Mouse (Mus musculus) gastrocnemius, postnatal 10 days (tissue): ENCODE results near the gene Bbs10. TPM values are rescaled to one million over a fixed set of nuclear protein-coding genes. Genes with fewer than 3 reads are reported as not detected.

ENCODE experiments used
- DNase-seq: peaks from one replicate; pipeline ENCODE4 v3.0.0; 2021; ENCODE audit warnings: mixed read lengths
- total RNA-seq, 2 experiments: library from RNA; stranded (reverse); gene quantifications; 2 replicates each; pipeline ENCODE4 v1.2.3; 2021

Bbs10 gene
- total RNA-seq, 2 experiments from 2014 or later: 2.2 to 2.7 TPM

GRCm38 (mm10) chr10:111327957-111328356 is 29.5 kb downstream of the Bbs10 start:
- DNase-seq: no peak

DNA sequence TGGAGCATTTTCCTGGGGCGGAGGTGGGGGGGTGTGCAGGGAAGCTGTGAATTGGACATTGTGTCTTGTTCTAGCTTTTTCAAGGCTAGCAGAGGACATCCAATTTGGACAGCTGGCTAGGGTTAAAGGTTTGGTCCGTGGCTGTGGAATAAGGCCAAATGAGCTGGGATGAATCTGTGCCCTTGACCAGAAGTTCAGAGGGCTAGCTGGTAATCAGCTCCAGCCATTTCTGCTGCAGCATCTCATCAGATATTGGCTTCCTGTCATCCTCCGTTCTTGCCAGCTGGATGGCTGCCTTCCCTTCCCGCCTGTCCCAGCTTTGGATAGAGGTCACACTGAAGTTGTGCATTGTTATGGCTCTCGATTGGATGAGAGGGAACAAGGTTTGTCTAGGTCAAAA is 30.8 kb downstream of the Bbs10 start:
- peak; percentile 14 for DNase-seq

- no peak for DNase-seq
Observed at GRCm38 (mm10) chr10:111334902-111335301, 36.4 kb downstream of the Bbs10 start.

DNA sequence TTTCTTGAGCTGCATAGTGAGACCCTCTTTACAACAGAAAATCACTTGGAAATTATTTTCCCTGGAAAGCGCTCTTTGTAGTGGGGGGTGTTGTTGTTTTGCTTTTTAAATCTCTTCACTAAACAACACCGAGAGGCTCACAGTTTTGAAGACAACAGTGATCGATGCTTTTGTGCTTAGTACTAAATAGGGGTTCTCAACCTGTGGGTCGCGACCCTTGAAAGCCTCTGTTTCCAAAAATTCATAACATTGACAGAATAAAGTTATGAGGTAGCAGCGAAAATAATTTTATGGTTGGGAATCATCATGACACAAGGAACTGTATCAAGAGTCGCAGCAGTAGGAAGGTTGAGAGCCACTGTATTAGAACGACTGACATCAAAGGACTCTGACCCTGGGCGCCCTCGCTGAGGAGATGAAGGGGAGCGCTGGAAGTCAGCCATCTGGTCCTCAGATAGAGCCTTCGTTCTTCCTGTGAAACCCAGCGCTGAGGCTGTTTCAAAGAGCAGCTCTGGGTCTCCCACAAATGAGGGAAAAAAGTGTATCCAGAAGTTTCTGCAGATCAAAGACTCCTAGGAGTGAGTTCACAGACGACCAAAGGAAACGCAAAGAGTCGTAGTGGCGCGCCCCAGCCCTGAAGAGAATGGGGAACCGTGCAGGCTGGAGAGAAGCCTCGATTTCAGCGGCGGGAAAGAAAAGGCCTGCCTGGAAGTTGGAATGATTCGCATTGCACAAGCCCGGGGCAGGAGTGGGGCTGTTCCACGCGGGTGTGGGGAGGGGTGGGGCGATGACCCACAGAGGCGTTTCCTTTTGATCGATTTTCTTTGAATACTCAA is 37.3 kb downstream of the Bbs10 start:
- DNase-seq: no peak

- DNase-seq: no peak
Observed at GRCm38 (mm10) chr10:111336353-111336713, 37.9 kb downstream of the Bbs10 start.

DNA sequence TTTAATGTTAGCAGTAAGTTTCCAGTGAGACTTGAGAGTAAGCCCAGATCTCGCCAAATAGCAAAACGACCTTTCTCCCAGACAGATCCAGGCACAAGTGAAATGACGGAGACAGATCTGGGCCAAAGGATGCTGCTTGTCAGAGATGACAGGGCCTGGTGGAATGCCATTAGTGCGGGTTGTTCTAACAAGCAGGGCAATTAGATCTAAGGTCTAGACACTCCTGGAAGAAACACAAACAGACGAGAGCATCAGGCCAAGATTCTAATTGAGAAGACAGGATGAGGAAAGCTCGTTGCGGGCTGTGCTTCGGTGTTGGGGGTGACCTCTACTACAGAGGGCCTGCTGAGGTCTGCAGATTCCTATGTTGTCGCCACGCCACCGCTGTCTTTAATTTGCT is 40.8 kb downstream of the Bbs10 start:
- DNase-seq: no peak

GRCm38 (mm10) chr10:111341761-111342160 is 43.3 kb downstream of the Bbs10 start:
- DNase-seq: no peak

- no peak for DNase-seq
Observed at GRCm38 (mm10) chr10:111343555-111343954, 45.1 kb downstream of the Bbs10 start.

GRCm38 (mm10) chr10:111348263-111348662 is 49.8 kb downstream of the Bbs10 start:
- DNase-seq: no peak

Other genes with a start within 250 kb of the Bbs10 start
- gene Osbpl8, start 133.9 kb upstream of the Bbs10 start, total RNA-seq: 10 to 100 TPM; 17.5 to 20.2 TPM
- gene Nap1l1, start 174.5 kb downstream of the Bbs10 start, total RNA-seq: 10 to 100 TPM; 63.3 to 82.9 TPM
- 1 to 10 TPM; 7.2 to 8.2 TPM for gene Phlda1, start 207.6 kb downstream of the Bbs10 start, total RNA-seq